Mouse (Mus musculus) adrenal gland, postnatal 4 days (tissue): ENCODE data around the gene Cipc. TPM values are rescaled to one million over a fixed set of nuclear protein-coding genes. Genes with fewer than 3 reads are reported as not detected.
A peak's percentile ranks its signal among the peaks of the same experiment; 100 is the strongest.

Source experiments
- DNase-seq, 2 experiments: peaks; one replicate each; pipeline ENCODE4 v3.0.0; 2021 to 2022; ENCODE audit warnings: low spot score in 2 of 2, mixed read lengths in 2 of 2
- total RNA-seq, 2 experiments: library from RNA; stranded (reverse); gene quantifications; 2 replicates each; pipeline ENCODE4 v1.2.3; 2021

Cipc gene
- total RNA-seq, 2 experiments from 2014 or later, result 21.7 to 23.5 TPM

GRCm38 (mm10) chr12:86986562-86986961, 39.7 kb downstream of the Cipc start:
- DNase-seq, result no peak

GRCm38 (mm10) chr12:86988227-86988626, 41.4 kb downstream of the Cipc start:
- DNase-seq, result no peak

GRCm38 (mm10) chr12:86989378-86989777, 42.5 kb downstream of the Cipc start:
- DNase-seq, result no peak

GRCm38 (mm10) chr12:86989890-86990754, 43.3 kb downstream of the Cipc start, which contains the start of gene Zdhhc22:
Gene Zdhhc22 (minus strand): TSS chr12:86990430.
- DNase-seq, result peak in 1 of 2 experiments; percentile 13

GRCm38 (mm10) chr12:86990755-86991110, 43.9 kb downstream of the Cipc start:
- no peak for DNase-seq

GRCm38 (mm10) chr12:86994166-86994565, 47.3 kb downstream of the Cipc start:
- no peak for DNase-seq

GRCm38 (mm10) chr12:86994776-86995175, 47.9 kb downstream of the Cipc start:
- DNase-seq, result no peak

GRCm38 (mm10) chr12:86995931-86996330, 49.1 kb downstream of the Cipc start:
- no peak for DNase-seq

GRCm38 (mm10) chr12:86998699-86999098, 51.9 kb downstream of the Cipc start:
- no peak for DNase-seq

- DNase-seq, result no peak
Measured at GRCm38 (mm10) chr12:86999283-86999820, 52.5 kb downstream of the Cipc start.

- no peak for DNase-seq
Measured at GRCm38 (mm10) chr12:87000151-87000839, 53.5 kb downstream of the Cipc start.

- DNase-seq, result no peak
Measured at GRCm38 (mm10) chr12:87000840-87001176, 54.0 kb downstream of the Cipc start.

GRCm38 (mm10) chr12:87002209-87002608, 55.4 kb downstream of the Cipc start:
- DNase-seq, result no peak

GRCm38 (mm10) chr12:87002815-87003214, 56.0 kb downstream of the Cipc start:
- DNase-seq, result no peak

GRCm38 (mm10) chr12:87003606-87004005, 56.8 kb downstream of the Cipc start:
- no peak for DNase-seq

- no peak for DNase-seq
Measured at GRCm38 (mm10) chr12:87004596-87004995, 57.8 kb downstream of the Cipc start.

Other genes with a start within 250 kb of the Cipc start
- 1 to 10 TPM; 4.4 to 4.6 TPM for gene Angel1, start 220.6 kb upstream of the Cipc start, total RNA-seq
- not detected for gene Lrrc74a, start 212.7 kb upstream of the Cipc start, total RNA-seq
- gene Irf2bpl, start 62.2 kb upstream of the Cipc start, total RNA-seq, result 10 to 100 TPM; 78.0 to 81.7 TPM
- gene Zdhhc22, start 43.4 kb downstream of the Cipc start, total RNA-seq, result 1 to 10 TPM; 1.1 to 1.7 TPM
- gene Tmem63c, start 74.3 kb downstream of the Cipc start, total RNA-seq, result 1 to 10 TPM; 2.5 TPM
- gene Ngb, start 155.5 kb downstream of the Cipc start, total RNA-seq, result 1 to 10 TPM; 1.2 to 1.5 TPM
- 100 to 1,000 TPM in 1 of 2 experiments, 10 to 100 TPM in 1; 83.6 to 106 TPM for gene Gstz1, start 200.1 kb downstream of the Cipc start, total RNA-seq
- 10 to 100 TPM; 13.4 to 16.7 TPM for gene Pomt2, start 200.9 kb downstream of the Cipc start, total RNA-seq